Mouse (Mus musculus) B cell, adult 67 days (primary cell): ENCODE results near the gene Clec18a. TPM values are rescaled to one million over a fixed set of nuclear protein-coding genes. Genes with fewer than 3 reads are reported as not detected.

Source experiments
- total RNA-seq, 2 experiments: library from RNA; stranded (reverse); gene quantifications; 4 replicates each; pipeline ENCODE4 v1.2.4; 2023

The Clec18a gene
- total RNA-seq: not detected

GRCm38 (mm10) chr8:111092326-111092725 is at the start of gene Clec18a:
Gene Clec18a, minus strand, starts transcription at chr8:111092426.

GRCm38 (mm10) chr8:111093865-111094718 is 1.9 kb upstream of the Clec18a start, which contains the start of gene Pdpr:
Gene Pdpr, plus strand, starts transcription at chr8:111094630.

GRCm38 (mm10) chr8:111056158-111056663 is 36.0 kb downstream of the Clec18a start, which contains the start of gene Exosc6:
Gene Exosc6, plus strand, starts transcription at chr8:111056339.

GRCm38 (mm10) chr8:111032916-111033315 is 59.3 kb downstream of the Clec18a start, which contains the start of gene Aars:
Gene Aars, plus strand, starts transcription at chr8:111033144.

GRCm38 (mm10) chr8:111031572-111031971 is 60.7 kb downstream of the Clec18a start, which contains the start of gene Ddx19b:
Gene Ddx19b, minus strand, starts transcription at chr8:111031751.

Other genes with a start within 250 kb of the Clec18a start
- 10 to 100 TPM; 64.7 to 78.0 TPM for gene Cog4, start 245.8 kb downstream of the Clec18a start, total RNA-seq
- gene Sf3b3, start 245.6 kb downstream of the Clec18a start, total RNA-seq: 100 to 1,000 TPM; 173 to 186 TPM
- gene Fuk, start 189.9 kb downstream of the Clec18a start, total RNA-seq: 10 to 100 TPM; 15.6 to 22.1 TPM
- gene St3gal2, start 172.5 kb downstream of the Clec18a start, total RNA-seq: 10 to 100 TPM; 27.4 to 30.4 TPM
- 10 to 100 TPM; 69.4 to 71.6 TPM for gene Ddx19a, start 94.6 kb downstream of the Clec18a start, total RNA-seq
- gene Ddx19b, start 60.7 kb downstream of the Clec18a start, total RNA-seq: 10 to 100 TPM; 18.1 to 20.5 TPM
- 10 to 100 TPM; 43.0 to 45.0 TPM for gene Aars, start 59.3 kb downstream of the Clec18a start, total RNA-seq
- 10 to 100 TPM in 1 of 2 experiments, 1 to 10 TPM in 1; 8.7 to 11.4 TPM for gene Exosc6, start 36.1 kb downstream of the Clec18a start, total RNA-seq
- 10 to 100 TPM; 26.8 to 27.1 TPM for gene Pdpr, start 2.2 kb upstream of the Clec18a start, total RNA-seq
- gene Glg1, start 166.8 kb upstream of the Clec18a start, total RNA-seq: 10 to 100 TPM; 78.1 to 84.4 TPM
- gene Rfwd3, start 207.8 kb upstream of the Clec18a start, total RNA-seq: 10 to 100 TPM; 38.7 to 40.9 TPM
- gene Mlkl, start 245.8 kb upstream of the Clec18a start, total RNA-seq: under 1 TPM in 1 of 2 experiments, not detected in 1; 0.44 TPM